Mouse (Mus musculus): Measurements from ENCODE around the gene Rgs12.

GRCm38 (mm10) chr5:34902811-34903385 lies 46.3 kb upstream of the Rgs12 start:
- TF ChIP-seq CTCF (IDR thresholded peaks at IDR 0.05) (peak; percentile 61), POLR2A (IDR thresholded peaks at IDR 0.05; ENCODE audit: insufficient read depth, low read depth, low read length) (no peak), EP300 (IDR thresholded peaks at IDR 0.05; ENCODE audit: insufficient read depth, low read depth, low read length) (no peak)

All from heart, adult 2 months (tissue).